Comparison of ENCODE assay signal across 17 mouse cellular contexts in the genomic region with DNA sequence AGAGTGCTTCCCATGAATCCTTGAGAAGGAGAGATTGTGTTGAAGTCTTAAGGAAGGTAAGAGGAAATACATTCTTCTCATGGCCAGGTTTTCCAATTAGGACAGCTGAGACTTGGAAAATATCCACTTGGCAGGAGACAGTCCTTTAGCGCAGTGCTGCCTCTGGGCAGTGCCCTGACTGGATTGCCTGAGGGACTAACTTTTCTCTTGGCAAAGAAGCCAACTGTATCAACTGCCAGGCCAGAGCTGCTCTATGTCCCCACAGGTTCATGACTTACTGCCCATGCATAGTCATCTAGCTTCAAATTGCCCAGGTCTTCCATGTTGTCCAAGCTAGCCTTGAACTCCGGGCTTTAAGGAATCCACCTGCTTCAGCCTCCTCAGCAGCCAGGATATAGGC.
DNase-seq lines count a peak whose midpoint lies in the region; ATAC-seq and TF ChIP-seq lines count a peak whose summit lies in the region.
"Had no signal": no experiment of that assay in that cellular context is flagged by ENCODE, and none has a peak within 500 bp of the region (broad histone marks: within the 10 kb centered on the region; RNA-seq: fewer than 3 reads in every experiment).

No protein-coding gene starts in this region.

- H3K27me3 ChIP-seq in heart, embryonic 10.5 days (ENCODE audit: insufficient read depth, poor library complexity, severe bottlenecking), result no peaks in the 10 kb centered on the region
- no peaks in the 10 kb centered on the region for H3K27me3 ChIP-seq in lung, postnatal 0 days (replicated peaks; ENCODE audit: insufficient read depth, low read length)
- no peaks in the 10 kb centered on the region for H3K27me3 ChIP-seq in heart, postnatal 0 days (ENCODE audit: control insufficient read depth, insufficient read depth, low read length)
- H3K27me3 ChIP-seq in midbrain, embryonic 14.5 days (ENCODE audit: control insufficient read depth, insufficient read depth, low read length), result no peaks in the 10 kb centered on the region
- H3K27me3 ChIP-seq: forebrain, embryonic 15.5 days; megakaryocyte, embryonic 14.5 days had no signal

- H3K4me2 ChIP-seq in lung, postnatal 0 days (replicated peaks; ENCODE audit: low read depth, low read length), result no peak overlapping the region
- no peak overlapping the region for H3K4me2 ChIP-seq in heart, postnatal 0 days (ENCODE audit: low read depth, low read length)
- no peak overlapping the region for H3K4me2 ChIP-seq in midbrain, embryonic 14.5 days (ENCODE audit: low read length)
- H3K4me2 ChIP-seq: forebrain, embryonic 15.5 days had no signal

- no peaks in the 10 kb centered on the region for H3K9me3 ChIP-seq in heart, embryonic 10.5 days
- H3K9me3 ChIP-seq in lung, postnatal 0 days (ENCODE audit: low read length), result no peaks in the 10 kb centered on the region
- H3K9me3 ChIP-seq in heart, postnatal 0 days (replicated peaks; ENCODE audit: control insufficient read depth, low read length), result no peaks in the 10 kb centered on the region
- H3K9me3 ChIP-seq in midbrain, embryonic 14.5 days (ENCODE audit: control insufficient read depth, low read length), result no peaks in the 10 kb centered on the region
- H3K9me3 ChIP-seq: forebrain, embryonic 15.5 days; megakaryocyte, embryonic 14.5 days had no signal

- no peak for TF ChIP-seq CTCF in lung, postnatal 0 days (IDR thresholded peaks at IDR 0.05)
- no peak for TF ChIP-seq CTCF in lung, adult 2 months (IDR thresholded peaks at IDR 0.05; ENCODE audit: insufficient read depth, low read length)
- no peak for TF ChIP-seq CTCF in heart, postnatal 0 days (IDR thresholded peaks at IDR 0.05; ENCODE audit: low read depth)

- no peak for ATAC-seq in lung, postnatal 0 days
- no peak for ATAC-seq in heart, postnatal 0 days (ENCODE audit: insufficient read depth, low read depth)
- ATAC-seq in midbrain, embryonic 14.5 days (ENCODE audit: low FRiP score, low TSS enrichment), result no peak
- ATAC-seq: forebrain, embryonic 15.5 days; hindbrain, embryonic 16.5 days; intestine, postnatal 0 days; midbrain, embryonic 16.5 days had no signal

- peaks cover 15% of the 10 kb centered on the region for H3K36me3 ChIP-seq in heart, embryonic 10.5 days
- no peaks in the 10 kb centered on the region for H3K36me3 ChIP-seq in lung, postnatal 0 days (ENCODE audit: insufficient read depth, low read length)
- H3K36me3 ChIP-seq in heart, postnatal 0 days (replicated peaks; ENCODE audit: control insufficient read depth, insufficient read depth, low read length), result no peaks in the 10 kb centered on the region
- 0 out of 2 replicates have a peak, but pooled peaks cover 7% of the 10 kb centered on the region for H3K36me3 ChIP-seq in midbrain, embryonic 14.5 days (ENCODE audit: control insufficient read depth, insufficient read depth, low read length)

- no peak for TF ChIP-seq EP300 in lung, postnatal 0 days (IDR thresholded peaks at IDR 0.05)
- no peak for TF ChIP-seq EP300 in heart, postnatal 0 days (IDR thresholded peaks at IDR 0.05; ENCODE audit: low read depth)

- H3K27ac ChIP-seq in heart, embryonic 10.5 days, result no peak overlapping the region
- H3K27ac ChIP-seq in lung, postnatal 0 days (ENCODE audit: low read length), result peak overlapping the region; percentile 83
- peak overlapping the region; percentile 76 for H3K27ac ChIP-seq in heart, postnatal 0 days (ENCODE audit: low read depth)
- no peak overlapping the region for H3K27ac ChIP-seq in midbrain, embryonic 14.5 days (replicated peaks; ENCODE audit: low read depth, low read length)
- H3K27ac ChIP-seq: forebrain, embryonic 15.5 days; left cerebral cortex, adult 2 months; liver, embryonic 14.5 days had no signal

- H3K9ac ChIP-seq in lung, postnatal 0 days (replicated peaks; ENCODE audit: low read depth), result no peak overlapping the region
- no peak overlapping the region for H3K9ac ChIP-seq in heart, postnatal 0 days (replicated peaks; ENCODE audit: low read depth, low read length)
- no peak overlapping the region for H3K9ac ChIP-seq in midbrain, embryonic 14.5 days (replicated peaks; ENCODE audit: low read length)
- H3K9ac ChIP-seq: forebrain, embryonic 15.5 days; liver, embryonic 14.5 days had no signal

- DNase-seq in heart, adult 11 months, result peak; percentile 94
- DNase-seq in heart, embryonic 10.5 days (ENCODE audit: low spot score), result no peak
- peak; percentile 65 for DNase-seq in kidney, adult 11 months
- no peak for DNase-seq in kidney, adult 18-20 months
- DNase-seq in lung, postnatal 0 days (ENCODE audit: low spot score), result no peak
- DNase-seq in lung, adult 2 months, result no peak
- DNase-seq in heart, postnatal 0 days (ENCODE audit: low spot score), result no peak
- DNase-seq in midbrain, embryonic 14.5 days, result no peak
- DNase-seq: cerebellum, adult 8-10 months; lung, postnatal 14 days had no signal

- TF ChIP-seq POLR2A in lung, adult 2 months (IDR thresholded peaks at IDR 0.05; ENCODE audit: borderline replicate concordance, extremely low read depth, low read depth, low read length), result no peak

- H3K4me3 ChIP-seq in heart, embryonic 10.5 days, result no peak overlapping the region
- no peak overlapping the region for H3K4me3 ChIP-seq in lung, postnatal 0 days (ENCODE audit: low read depth, low read length)
- no peak overlapping the region for H3K4me3 ChIP-seq in lung, adult 2 months (replicated peaks; ENCODE audit: extremely low read depth, low read depth, low read length)
- no peak overlapping the region for H3K4me3 ChIP-seq in heart, postnatal 0 days (ENCODE audit: low read depth, low read length)
- H3K4me3 ChIP-seq in midbrain, embryonic 14.5 days (replicated peaks; ENCODE audit: low read depth, low read length), result no peak overlapping the region
- H3K4me3 ChIP-seq: forebrain, embryonic 15.5 days; left cerebral cortex, adult 2 months; megakaryocyte, embryonic 14.5 days had no signal

- peaks cover 41% of the 10 kb centered on the region for H3K4me1 ChIP-seq in heart, embryonic 10.5 days
- H3K4me1 ChIP-seq in lung, postnatal 0 days (ENCODE audit: insufficient read depth, low read depth, low read length), result peaks cover 41% of the 10 kb centered on the region; the same call in 1 of the 2 replicates
- H3K4me1 ChIP-seq in lung, adult 2 months (ENCODE audit: control insufficient read depth, insufficient read depth, low read length), result peaks cover 49% of the 10 kb centered on the region
- peaks cover 69% of the 10 kb centered on the region for H3K4me1 ChIP-seq in heart, postnatal 0 days (ENCODE audit: control insufficient read depth, insufficient read depth)
- no peaks in the 10 kb centered on the region for H3K4me1 ChIP-seq in midbrain, embryonic 14.5 days (ENCODE audit: control insufficient read depth, insufficient read depth, low read length)

- WGBS in heart, embryonic 10.5 days, result 88% methylated on average over 2 of the region's 2 CpGs
- 82% methylated on average over 2 of the region's 2 CpGs for WGBS in lung, postnatal 0 days
- WGBS in lung, adult 2 months, result 58% methylated on average over 2 of the region's 2 CpGs
- 59% methylated on average over 2 of the region's 2 CpGs for WGBS in heart, postnatal 0 days
- WGBS in midbrain, embryonic 14.5 days, result 93% methylated on average over 2 of the region's 2 CpGs

Comparison
In these comparisons a context has a peak if more than half of its experiments do, and no peak if none do; other contexts are left out.
1. DNase-seq: peak in heart, adult 11 months (single experiment) and kidney, adult 11 months (single experiment); none in heart, embryonic 10.5 days (single experiment), kidney, adult 18-20 months (single experiment), lung, postnatal 0 days (single experiment), lung, adult 2 months (single experiment), heart, postnatal 0 days (single experiment) and midbrain, embryonic 14.5 days (single experiment).
2. H3K27ac ChIP-seq: peak in lung, postnatal 0 days (single experiment) and heart, postnatal 0 days (single experiment); none in heart, embryonic 10.5 days (single experiment) and midbrain, embryonic 14.5 days (single experiment).